Mouse (Mus musculus): Measurements from ENCODE around the gene Mark1.

Gene Mark1

DNA sequence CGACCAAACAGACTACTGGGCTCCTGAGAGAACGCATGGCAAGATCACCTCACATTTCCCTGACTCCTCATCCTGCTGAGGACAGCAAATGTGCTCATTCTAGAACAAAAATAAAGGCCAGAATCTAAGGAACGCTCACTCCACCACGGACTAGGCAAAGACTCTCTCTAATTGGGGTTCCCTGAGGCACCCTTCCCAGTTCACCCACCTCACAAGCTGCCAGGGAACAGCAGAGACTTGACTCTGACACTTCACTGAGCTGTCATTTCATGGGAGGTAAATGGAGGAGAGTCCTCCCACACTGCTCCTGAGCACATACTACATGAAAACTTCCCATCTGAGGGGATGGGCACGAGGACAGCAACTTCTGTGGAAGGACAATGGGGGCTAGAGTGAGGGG is 37.5 kb downstream of the Mark1 start:
- no peak for DNase-seq (ENCODE audit: low spot score in 2 of 2)

GRCm38 (mm10) chr1:184958818-184959217 is 40.6 kb downstream of the Mark1 start:
- DNase-seq (ENCODE audit: low spot score in 2 of 2): no peak

GRCm38 (mm10) chr1:184958388-184958787 is 41.0 kb downstream of the Mark1 start:
- DNase-seq (ENCODE audit: low spot score in 2 of 2): no peak

- no peak for DNase-seq (ENCODE audit: low spot score in 2 of 2)
These were observed 47.6 kb downstream of the Mark1 start for GRCm38 (mm10) chr1:184951758-184952157.

DNA sequence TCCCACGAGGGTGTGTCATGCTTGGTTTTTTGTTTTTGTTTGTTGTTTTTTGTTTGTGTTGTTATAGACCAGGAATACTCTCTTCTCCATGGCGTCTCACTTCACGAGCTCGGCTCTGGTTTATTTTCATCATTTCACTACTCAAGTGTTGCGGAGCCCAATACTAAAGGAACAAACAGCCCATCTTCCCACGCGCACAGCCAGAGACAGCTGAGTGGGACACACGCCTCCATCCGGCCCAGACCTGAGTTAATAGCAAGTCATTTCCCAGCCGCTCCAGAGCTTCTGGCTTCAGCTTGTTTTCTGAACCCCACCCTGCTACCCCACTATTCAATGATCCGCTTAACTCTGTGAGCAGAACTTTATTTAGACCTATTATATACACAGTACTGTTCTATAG is 48.3 kb downstream of the Mark1 start:
- no peak for DNase-seq (ENCODE audit: low spot score in 2 of 2)

DNA sequence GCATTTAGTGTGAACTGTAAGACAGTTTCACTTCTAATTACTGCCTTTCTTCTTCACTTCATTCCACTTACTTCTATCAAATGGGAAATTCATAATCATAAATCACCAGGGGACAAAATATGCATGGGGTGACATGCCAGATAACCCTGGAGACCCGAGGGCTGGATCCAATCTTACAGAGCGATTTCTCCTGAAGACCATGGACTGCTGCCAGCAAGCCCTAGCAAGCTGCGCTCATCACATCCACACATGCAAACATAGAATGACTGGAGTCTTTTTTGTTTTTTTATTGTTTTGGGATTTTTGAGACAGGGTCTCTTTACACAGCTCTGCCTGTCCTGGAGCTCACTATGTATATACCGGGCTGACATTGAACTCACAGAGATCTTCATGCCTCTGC is 61.3 kb downstream of the Mark1 start:
- DNase-seq (ENCODE audit: low spot score in 2 of 2): no peak

GRCm38 (mm10) chr1:184935980-184936379 is 63.4 kb downstream of the Mark1 start:
- DNase-seq (ENCODE audit: low spot score in 2 of 2): no peak

GRCm38 (mm10) chr1:184935490-184935889 is 63.9 kb downstream of the Mark1 start:
- DNase-seq (ENCODE audit: low spot score in 2 of 2): no peak

GRCm38 (mm10) chr1:184931097-184931496 is 68.3 kb downstream of the Mark1 start:
- DNase-seq (ENCODE audit: low spot score in 2 of 2): no peak

GRCm38 (mm10) chr1:184928382-184928781 is 71.0 kb downstream of the Mark1 start:
- DNase-seq (ENCODE audit: low spot score in 2 of 2): no peak

GRCm38 (mm10) chr1:184927911-184928310 is 71.5 kb downstream of the Mark1 start:
- DNase-seq (ENCODE audit: low spot score in 2 of 2): no peak

GRCm38 (mm10) chr1:184922824-184923223 is 76.5 kb downstream of the Mark1 start:
- DNase-seq (ENCODE audit: low spot score in 2 of 2): no peak

GRCm38 (mm10) chr1:184920057-184920456 is 79.3 kb downstream of the Mark1 start:
- no peak for DNase-seq (ENCODE audit: low spot score in 2 of 2)

DNA sequence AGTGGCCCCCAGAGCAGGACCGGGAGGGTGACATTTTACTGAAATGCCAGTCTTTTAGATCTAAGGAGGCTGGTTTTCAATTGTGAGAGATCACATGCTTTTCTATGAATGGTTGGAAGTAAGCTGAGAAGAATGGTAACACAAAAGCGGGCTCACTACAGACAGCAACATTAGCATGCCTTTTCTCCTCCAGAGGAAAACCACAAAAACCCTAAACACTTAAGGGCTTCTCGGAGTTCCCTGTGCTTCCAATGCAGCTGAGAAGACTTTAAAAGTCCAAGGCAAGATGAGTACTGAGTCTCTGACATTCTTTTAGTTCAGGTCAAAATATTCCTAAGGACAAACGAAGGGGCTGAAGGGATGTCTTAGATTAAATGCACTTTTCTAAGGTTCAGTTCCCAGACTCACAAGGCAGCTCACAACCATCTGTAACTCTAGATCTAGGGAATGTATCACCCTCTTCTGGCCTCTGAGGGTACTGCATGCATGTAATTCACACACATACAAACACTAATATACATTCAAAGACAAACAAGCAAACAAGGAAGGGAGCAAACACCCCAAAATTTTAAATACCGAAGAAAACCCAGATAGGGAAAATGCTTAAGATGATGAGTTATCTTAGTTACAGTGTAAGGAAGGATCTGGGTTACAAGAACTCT is 81.0 kb downstream of the Mark1 start:
- DNase-seq (ENCODE audit: low spot score in 2 of 2): no peak

DNA sequence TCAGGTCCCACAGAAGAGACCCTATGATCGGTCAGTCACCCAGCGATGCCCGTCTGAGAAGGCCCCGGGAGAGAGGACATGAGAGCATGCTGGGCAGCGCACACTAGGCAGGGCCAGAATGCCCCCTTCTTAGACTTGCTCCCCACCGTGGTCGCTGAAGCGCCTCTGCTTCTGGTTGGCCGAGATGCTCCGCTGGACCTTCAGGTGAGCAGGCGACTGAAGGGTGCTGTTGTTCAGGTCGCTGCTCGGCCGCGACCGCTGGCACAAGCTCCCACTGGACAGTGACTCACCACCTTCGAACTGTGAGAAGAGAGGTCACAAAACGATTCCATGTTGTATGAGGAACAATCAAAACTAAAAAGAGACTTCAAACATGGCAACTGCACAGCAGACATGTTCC is 87.0 kb downstream of the Mark1 start:
- DNase-seq (ENCODE audit: low spot score in 2 of 2): no peak

DNA sequence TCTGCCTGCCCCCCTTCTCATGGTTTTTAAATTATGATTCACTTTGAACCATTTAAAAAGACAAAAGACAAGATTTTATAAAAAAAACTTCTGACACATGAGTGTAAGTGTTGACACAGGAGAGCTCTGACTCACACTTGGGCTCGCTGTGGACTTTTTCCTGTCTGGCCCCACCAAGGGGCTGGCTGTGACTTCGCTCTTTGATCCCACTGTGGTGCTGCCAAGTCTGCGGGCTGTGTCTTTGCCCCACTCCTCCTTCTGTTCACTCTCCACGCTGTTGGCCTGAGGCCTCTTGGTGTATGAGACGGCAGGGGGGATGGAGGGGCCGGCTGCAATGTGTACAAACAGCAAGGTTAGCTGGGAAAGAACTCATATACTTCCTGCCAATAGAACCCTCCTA is 87.5 kb downstream of the Mark1 start:
- DNase-seq (ENCODE audit: low spot score in 2 of 2): no peak

- no peak for DNase-seq (ENCODE audit: low spot score in 2 of 2)
These were observed 90.8 kb downstream of the Mark1 start for GRCm38 (mm10) chr1:184908558-184908957.

DNA sequence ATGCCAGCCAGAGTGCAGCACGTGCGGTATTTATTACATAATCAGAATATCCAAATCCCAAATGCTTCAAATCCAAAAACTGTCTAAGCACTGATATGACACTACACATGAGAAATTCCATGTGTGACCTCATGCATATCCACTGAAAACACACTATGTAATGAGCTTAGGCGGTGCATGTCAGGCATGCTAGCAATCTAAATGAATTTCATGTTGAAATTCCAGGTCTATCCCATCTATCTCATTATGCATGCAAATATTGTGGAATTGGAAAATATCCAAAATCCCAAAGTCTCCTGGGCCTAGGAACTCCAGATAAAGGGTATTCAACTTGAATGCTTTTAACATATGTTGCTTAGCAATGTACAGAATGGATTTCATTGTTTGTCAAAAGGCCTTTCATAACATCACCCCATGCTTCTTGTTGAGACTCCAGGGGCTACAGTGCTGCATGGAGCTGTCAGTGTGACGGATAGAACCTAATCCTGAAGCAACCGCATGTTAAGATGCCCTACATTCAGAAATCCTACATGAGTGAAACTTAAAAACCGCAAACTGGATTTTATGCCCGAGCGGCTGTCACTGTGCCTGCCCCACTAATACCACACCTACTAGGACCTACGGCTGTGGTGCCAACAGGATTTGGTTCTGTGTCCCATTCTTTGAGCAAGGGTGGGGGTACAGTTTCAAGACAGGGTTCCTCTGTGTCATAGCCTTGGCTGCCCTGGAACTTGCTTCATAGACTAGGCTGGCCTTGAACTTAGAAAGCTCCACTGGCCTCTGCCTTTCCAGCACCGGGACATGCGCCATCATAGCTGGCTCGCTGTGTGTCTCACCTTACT is 93.2 kb downstream of the Mark1 start:
- DNase-seq (ENCODE audit: low spot score in 2 of 2): no peak

GRCm38 (mm10) chr1:184905371-184905770 is 94.0 kb downstream of the Mark1 start:
- no peak for DNase-seq (ENCODE audit: low spot score in 2 of 2)

DNA sequence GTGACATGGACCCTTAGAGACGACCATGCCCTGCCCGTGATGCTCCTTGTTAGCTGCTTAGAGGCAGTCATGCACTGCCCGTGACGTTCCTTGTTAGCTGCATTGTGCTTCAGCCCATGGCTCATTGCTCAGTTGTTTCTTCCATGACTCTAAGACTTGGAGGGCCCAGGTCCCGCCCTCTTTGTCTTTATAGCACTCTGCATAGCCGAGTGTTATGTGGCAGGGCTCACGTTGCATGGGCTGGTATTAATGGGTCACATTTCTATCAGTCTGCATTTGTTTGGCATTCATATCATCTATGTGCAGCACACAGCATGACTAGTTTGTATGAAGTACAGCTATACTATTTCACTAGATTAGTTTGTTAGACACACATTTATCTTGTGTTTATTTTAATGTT is 95.7 kb downstream of the Mark1 start:
- DNase-seq (ENCODE audit: low spot score in 2 of 2): no peak

DNA sequence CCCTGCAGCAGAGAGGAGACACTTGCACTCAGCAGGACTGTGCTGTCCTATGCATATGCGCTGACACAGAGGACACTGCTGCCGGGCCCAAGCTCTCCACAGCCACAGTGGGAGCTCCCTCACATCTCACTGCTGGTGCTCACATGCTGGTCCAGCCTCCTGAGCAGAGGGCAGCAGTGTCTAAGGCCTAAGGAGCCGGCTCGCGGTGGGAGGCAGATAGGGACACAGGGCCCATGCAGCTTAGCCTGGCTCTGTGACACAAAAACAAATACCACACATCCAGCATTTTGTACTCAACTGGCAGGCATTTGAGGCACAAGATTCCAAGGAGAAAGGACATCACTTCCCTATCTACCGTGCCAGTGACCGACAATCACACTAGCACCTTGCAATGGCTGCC is 96.5 kb downstream of the Mark1 start:
- no peak for DNase-seq (ENCODE audit: low spot score in 2 of 2)

GRCm38 (mm10) chr1:184897350-184897749 is 102.0 kb downstream of the Mark1 start:
- DNase-seq (ENCODE audit: low spot score in 2 of 2): no peak

- no peak for DNase-seq (ENCODE audit: low spot score in 2 of 2)
These were observed 107.4 kb downstream of the Mark1 start for GRCm38 (mm10) chr1:184891998-184892397.
